Mouse (Mus musculus): Measurements from ENCODE around the gene Baz2b. TPM values are rescaled to one million over a fixed set of nuclear protein-coding genes. Genes with fewer than 3 reads are reported as not detected.

Baz2b gene
- polyA plus RNA-seq, 1 experiment from 2014 or later, result 105 TPM

DNA sequence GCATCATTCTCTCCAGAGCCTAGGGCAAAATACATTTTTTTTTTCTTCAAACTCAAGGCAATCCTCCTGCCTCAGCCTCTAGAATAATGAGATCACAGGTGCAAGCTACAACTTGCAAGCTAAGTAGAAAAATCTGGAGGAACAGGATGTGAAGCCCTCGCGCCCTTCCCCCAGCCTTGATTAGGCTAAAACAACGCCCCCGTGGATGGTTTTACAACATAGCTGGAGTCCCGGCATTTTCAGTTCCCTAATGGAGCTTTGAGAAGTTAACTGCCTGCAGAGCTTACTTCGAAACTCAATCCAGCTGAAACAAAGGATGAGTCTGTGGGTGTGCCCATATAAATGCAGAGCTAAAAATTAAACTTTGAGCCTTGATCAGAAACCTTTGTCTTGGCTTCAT is 319.9 kb downstream of the Baz2b start:
- Histone ChIP-seq H3K27ac (no peak overlapping the region), H3K9me3 (no peaks in the 10 kb centered on the region), H3K36me3 (peaks cover 7% of the 10 kb centered on the region; the same call in 1 of the 2 replicates), H3K4me1 (replicated peaks) (no peaks in the 10 kb centered on the region), H3K27me3 (no peaks in the 10 kb centered on the region), H3K9ac (no peak overlapping the region), H3K4me2 (no peak overlapping the region), H3K4me3 (no peak overlapping the region)
- ATAC-seq (ENCODE audit: low FRiP score), result no peak
- WGBS, result 85% methylated on average over 6 of the region's 6 CpGs

DNA sequence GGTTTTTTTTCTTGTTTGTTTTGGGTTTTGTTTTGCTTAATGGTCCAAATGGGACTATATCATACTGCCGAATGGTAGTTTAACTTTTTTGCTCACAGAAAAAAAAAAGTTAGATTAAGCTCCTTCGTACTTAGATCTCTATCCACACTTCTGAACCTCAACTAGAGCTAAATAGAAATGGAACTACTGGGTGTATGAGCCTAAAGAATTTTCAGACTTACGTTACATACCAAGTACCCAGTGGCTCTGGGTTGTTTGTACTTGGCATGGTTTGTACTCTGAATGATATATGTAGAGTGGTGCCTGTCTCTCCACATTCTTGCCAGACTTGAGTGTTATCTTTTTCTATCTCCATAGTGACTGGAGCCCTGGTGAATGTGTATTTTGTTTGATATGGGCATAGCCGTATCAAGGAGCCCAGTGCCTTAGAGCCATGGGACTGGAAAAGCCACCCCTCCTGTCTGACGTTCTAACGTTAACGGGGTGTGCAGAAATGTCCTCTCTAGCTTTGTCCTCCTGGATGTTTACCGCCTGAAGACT is 326.8 kb downstream of the Baz2b start:
- peak; percentile 43 for ATAC-seq (ENCODE audit: low FRiP score)
- H3K9ac ChIP-seq, result no peak overlapping the region

DNA sequence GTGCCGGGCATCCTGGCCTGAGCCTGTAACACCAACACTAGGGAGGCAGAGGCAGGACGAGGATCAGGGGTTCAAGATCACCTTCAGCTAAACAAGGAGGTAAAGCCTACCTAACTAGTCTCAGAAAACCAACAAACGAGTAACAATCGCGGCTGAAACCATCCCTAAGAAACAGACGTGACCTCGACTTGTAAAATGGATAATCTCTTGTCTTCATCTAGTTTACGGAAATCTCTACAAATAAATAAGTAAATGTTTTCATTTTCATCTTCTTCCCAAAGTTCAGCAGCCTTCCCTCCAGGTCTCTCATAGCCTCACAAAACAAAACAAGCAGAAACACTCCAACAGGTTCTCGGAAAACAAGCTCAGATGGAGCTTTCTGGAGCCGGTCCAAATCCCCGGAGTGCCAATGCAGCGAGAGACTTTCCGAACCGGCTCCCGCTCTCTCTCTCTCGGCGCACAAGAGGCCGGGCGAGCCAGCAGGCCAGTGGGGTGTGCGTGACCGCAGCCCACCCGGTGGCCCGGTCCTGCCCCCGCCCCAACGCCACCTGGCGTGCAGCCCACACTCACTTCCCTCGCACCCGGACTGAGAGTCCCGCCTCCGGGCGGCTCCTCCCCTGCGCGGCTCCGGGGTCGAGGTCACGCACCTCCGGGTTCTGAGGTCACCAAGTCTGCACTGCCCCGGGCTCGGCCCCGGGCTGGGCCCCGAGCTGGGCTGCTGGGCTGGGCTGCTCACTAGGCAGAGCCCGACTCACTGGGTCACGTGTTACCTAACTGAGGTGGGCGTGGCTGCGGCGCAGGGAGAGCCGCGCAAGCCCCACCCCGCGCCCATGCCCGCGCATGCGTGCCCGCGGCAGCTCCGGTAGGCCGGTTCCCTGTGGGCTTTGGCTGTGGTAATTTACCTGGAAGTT is 327.6 kb downstream of the Baz2b start, which contains the start of gene Wdsub1:
Gene Wdsub1 (minus strand): TSS at position 761 of the 911 bp plus-strand sequence.
- peaks cover 5% of the 10 kb centered on the region for H3K4me1 ChIP-seq (replicated peaks)
- no peaks in the 10 kb centered on the region for H3K36me3 ChIP-seq
- H3K9me3 ChIP-seq, result peaks cover 5% of the 10 kb centered on the region; the same call in 1 of the 2 replicates
- WGBS, result 5% methylated on average over 57 of the region's 57 CpGs
- H3K4me2 ChIP-seq, result peak within 1 kb of the TSS; percentile 86
- peak within 1 kb of the TSS; percentile 30; the same call in 1 of the 2 replicates for H3K27ac ChIP-seq
- H3K9ac ChIP-seq, result peak within 1 kb of the TSS; percentile 77
- H3K27me3 ChIP-seq, result no peaks in the 10 kb centered on the region
- peak; percentile 95 for ATAC-seq (ENCODE audit: low FRiP score)
- peak within 1 kb of the TSS; percentile 67 for H3K4me3 ChIP-seq

More for the DNA sequence above, 326.8 kb downstream of the Baz2b start:
- peak overlapping the region; percentile 86 for H3K4me2 ChIP-seq
- H3K36me3 ChIP-seq, result no peaks in the 10 kb centered on the region
- H3K9me3 ChIP-seq, result peaks cover 5% of the 10 kb centered on the region; the same call in 1 of the 2 replicates
- no peaks in the 10 kb centered on the region for H3K27me3 ChIP-seq
- H3K4me1 ChIP-seq (replicated peaks), result peaks cover 5% of the 10 kb centered on the region
- H3K4me3 ChIP-seq, result peak overlapping the region; percentile 67
- WGBS, result 70% methylated on average over 8 of the region's 8 CpGs
- H3K27ac ChIP-seq, result no peak overlapping the region

DNA sequence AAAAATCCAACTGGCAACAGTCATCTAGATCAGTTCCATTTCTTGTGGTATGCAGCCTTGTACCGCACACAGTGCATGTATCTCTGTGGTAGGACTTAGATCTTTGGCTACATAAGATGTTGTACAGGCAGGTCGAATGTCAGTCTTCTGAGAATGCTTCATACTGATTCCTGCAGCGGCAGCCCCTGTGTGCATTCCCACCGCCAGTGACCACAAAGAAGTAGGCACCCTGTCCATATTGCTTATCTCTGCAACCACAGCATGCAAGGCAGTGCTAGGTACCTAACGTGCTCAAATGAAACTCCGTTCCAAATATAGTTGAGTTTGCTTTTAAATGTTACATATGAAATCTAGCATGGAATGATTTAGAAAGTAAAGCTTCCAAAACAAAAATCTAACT is 328.2 kb downstream of the Baz2b start:
- Histone ChIP-seq H3K4me3 (peak overlapping the region; percentile 67), H3K9me3 (peaks cover 5% of the 10 kb centered on the region; the same call in 1 of the 2 replicates), H3K27me3 (no peaks in the 10 kb centered on the region), H3K4me2 (peak overlapping the region; percentile 86), H3K36me3 (no peaks in the 10 kb centered on the region), H3K27ac (no peak overlapping the region), H3K4me1 (replicated peaks) (peaks cover 5% of the 10 kb centered on the region), H3K9ac (0 out of 2 replicates have a peak overlapping the region, but pooled peaks have one; percentile 77)
- ATAC-seq (ENCODE audit: low FRiP score), result no peak
- 81% methylated on average over 6 of the region's 6 CpGs for WGBS

DNA sequence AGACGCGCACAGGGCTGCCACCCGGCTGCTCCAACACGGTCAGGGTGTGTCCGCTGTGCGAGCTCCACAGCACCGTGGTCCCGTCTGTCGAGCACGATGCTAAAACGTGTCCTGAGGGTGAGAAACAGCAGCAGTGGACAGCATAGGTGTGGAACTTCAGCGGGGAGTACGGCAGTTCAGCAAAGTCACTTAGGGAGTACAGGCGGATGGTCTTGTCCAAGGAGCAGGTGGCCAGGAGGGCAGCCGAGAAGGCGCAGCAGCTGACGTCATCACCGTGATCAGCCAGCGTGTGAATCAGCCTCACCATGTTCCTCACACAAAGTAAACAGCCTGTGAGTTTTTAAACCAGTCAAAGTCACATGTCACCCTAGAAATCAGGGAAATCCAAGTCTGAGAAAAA is 331.4 kb downstream of the Baz2b start:
- Histone ChIP-seq H3K36me3 (no peaks in the 10 kb centered on the region), H3K27ac (no peak overlapping the region), H3K27me3 (no peaks in the 10 kb centered on the region), H3K4me2 (no peak overlapping the region), H3K9me3 (peaks cover 5% of the 10 kb centered on the region; the same call in 1 of the 2 replicates), H3K9ac (no peak overlapping the region), H3K4me3 (no peak overlapping the region), H3K4me1 (replicated peaks) (peaks cover 5% of the 10 kb centered on the region)
- no peak for ATAC-seq (ENCODE audit: low FRiP score)
- WGBS, result 76% methylated on average over 19 of the region's 19 CpGs

DNA sequence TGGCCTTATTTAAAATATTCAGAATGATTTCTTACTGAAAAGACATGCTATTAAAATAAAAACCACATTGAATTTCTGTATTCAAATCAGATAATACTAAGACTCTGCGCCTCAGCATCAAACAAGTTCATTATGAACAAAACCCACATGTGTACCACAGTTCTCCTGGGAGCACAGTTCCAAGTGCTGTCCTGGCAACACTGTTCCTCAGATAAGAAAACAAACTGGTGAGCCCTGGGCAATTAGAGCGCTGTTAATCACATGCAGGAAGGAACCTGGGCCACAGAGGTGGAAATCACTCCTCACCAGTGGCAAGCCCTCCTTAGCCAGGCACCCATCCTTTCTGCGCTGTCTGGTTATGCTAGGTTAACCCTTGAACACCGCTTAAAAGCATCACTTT is 332.3 kb downstream of the Baz2b start:
- Histone ChIP-seq H3K9ac (no peak overlapping the region), H3K36me3 (peaks cover under 1% of the 10 kb centered on the region; the same call in 1 of the 2 replicates), H3K4me1 (replicated peaks) (peaks cover 5% of the 10 kb centered on the region), H3K4me3 (no peak overlapping the region), H3K4me2 (no peak overlapping the region), H3K27me3 (no peaks in the 10 kb centered on the region), H3K9me3 (peaks cover 5% of the 10 kb centered on the region; the same call in 1 of the 2 replicates), H3K27ac (no peak overlapping the region)
- no peak for ATAC-seq (ENCODE audit: low FRiP score)
- 83% methylated on average over 4 of the region's 4 CpGs for WGBS

DNA sequence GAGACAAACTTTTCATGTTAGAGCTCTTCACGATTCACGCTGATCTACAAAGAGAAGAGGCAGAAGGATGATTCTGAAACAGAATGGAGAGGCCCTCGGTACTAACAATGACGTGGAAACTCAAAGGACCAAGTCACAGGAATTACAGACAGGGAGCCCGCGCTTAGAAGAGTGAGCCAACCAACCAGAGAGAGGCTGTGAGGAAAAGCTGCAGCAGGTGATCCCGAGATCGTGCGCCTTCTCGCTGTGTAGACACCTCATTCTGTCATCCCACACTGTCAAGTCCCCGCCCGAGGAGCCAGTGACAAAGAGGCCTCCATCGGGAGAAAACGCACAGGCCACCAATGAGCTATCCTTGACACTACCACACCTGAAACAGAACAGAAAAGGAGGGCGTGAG is 333.2 kb downstream of the Baz2b start:
- Histone ChIP-seq H3K9me3 (peaks cover 5% of the 10 kb centered on the region; the same call in 1 of the 2 replicates), H3K4me1 (replicated peaks) (no peaks in the 10 kb centered on the region; the same call in 1 of the 2 replicates), H3K9ac (no peak overlapping the region), H3K4me2 (no peak overlapping the region), H3K27me3 (no peaks in the 10 kb centered on the region), H3K36me3 (peaks cover 8% of the 10 kb centered on the region), H3K27ac (no peak overlapping the region), H3K4me3 (no peak overlapping the region)
- WGBS, result 92% methylated on average over 15 of the region's 15 CpGs
- no peak for ATAC-seq (ENCODE audit: low FRiP score)

DNA sequence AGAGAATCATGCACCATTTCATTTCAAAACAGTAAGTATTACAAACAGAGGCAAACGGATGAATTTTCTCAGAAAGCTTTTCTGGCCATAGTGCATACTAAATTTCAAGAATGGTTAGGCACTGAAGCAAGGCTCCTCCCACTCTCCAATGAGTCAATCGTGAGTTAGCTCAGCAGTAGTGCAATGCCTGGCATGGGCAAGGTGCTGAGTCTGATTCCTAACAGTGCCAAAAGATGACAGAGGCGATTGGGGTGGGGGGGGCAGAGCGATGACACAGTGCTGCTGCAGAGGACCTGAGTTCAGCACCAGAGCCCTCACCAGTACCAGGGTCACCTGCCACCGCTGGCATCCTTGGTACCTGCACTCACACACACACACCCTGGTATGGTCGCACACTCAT is 339.1 kb downstream of the Baz2b start:
- no peaks in the 10 kb centered on the region for H3K4me1 ChIP-seq (replicated peaks)
- WGBS, result 91% methylated on average over 6 of the region's 6 CpGs
- no peak overlapping the region for H3K27ac ChIP-seq
- no peak for ATAC-seq (ENCODE audit: low FRiP score)
- no peak overlapping the region for H3K9ac ChIP-seq
- H3K4me3 ChIP-seq, result no peak overlapping the region
- H3K27me3 ChIP-seq, result no peaks in the 10 kb centered on the region
- H3K4me2 ChIP-seq, result no peak overlapping the region
- H3K9me3 ChIP-seq, result no peaks in the 10 kb centered on the region
- peaks cover 8% of the 10 kb centered on the region for H3K36me3 ChIP-seq

DNA sequence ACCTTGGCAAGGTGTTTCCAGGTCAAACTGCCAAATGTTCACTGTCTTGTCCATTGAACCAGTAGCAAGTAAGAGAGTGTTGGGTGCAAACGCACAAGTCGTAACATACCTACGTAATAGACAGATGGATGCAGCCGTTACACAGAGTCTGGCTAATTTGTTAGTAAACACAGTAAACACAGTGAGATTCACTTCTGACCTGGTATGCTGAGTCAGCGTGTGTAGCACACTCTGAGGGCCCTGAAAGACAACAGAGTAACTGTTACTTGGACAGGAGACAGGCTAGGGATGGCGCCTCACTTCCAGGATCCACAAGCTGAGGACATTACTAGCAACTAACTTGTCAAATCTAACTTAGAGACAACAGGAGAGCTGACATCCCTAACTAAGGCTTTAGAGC is 347.0 kb downstream of the Baz2b start:
- H3K9ac ChIP-seq, result no peak overlapping the region
- no peaks in the 10 kb centered on the region for H3K9me3 ChIP-seq
- no peaks in the 10 kb centered on the region for H3K27me3 ChIP-seq
- no peaks in the 10 kb centered on the region for H3K4me1 ChIP-seq (replicated peaks)
- no peak for ATAC-seq (ENCODE audit: low FRiP score)
- H3K4me2 ChIP-seq, result no peak overlapping the region
- no peak overlapping the region for H3K27ac ChIP-seq
- 92% methylated on average over 6 of the region's 6 CpGs for WGBS
- H3K4me3 ChIP-seq, result no peak overlapping the region
- H3K36me3 ChIP-seq, result no peaks in the 10 kb centered on the region

DNA sequence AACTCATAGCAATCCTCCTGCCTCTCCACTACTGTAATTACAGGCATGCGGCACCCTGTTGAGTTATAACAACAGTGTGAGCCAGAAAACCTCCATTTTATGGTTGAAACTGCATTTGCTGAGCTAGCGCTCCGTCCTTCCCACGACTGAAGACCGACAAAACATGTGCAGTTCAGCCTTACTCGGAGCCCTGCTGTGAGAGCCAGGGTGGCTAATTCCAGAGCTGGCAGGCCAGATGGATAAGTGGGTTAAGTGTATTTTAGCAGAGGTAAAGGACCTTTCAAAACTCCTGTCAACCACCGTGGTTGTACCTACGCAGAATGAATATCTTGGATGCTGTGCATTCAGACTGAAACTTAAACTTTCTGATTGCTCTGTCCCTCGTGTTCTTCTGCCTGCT is 355.3 kb downstream of the Baz2b start:
- Histone ChIP-seq H3K9me3 (no peaks in the 10 kb centered on the region), H3K4me1 (replicated peaks) (no peaks in the 10 kb centered on the region), H3K36me3 (0 out of 2 replicates have a peak, but pooled peaks cover 5% of the 10 kb centered on the region), H3K4me2 (no peak overlapping the region), H3K9ac (no peak overlapping the region), H3K27me3 (no peaks in the 10 kb centered on the region), H3K4me3 (no peak overlapping the region), H3K27ac (no peak overlapping the region)
- 70% methylated on average over 9 of the region's 9 CpGs for WGBS
- no peak for ATAC-seq (ENCODE audit: low FRiP score)

DNA sequence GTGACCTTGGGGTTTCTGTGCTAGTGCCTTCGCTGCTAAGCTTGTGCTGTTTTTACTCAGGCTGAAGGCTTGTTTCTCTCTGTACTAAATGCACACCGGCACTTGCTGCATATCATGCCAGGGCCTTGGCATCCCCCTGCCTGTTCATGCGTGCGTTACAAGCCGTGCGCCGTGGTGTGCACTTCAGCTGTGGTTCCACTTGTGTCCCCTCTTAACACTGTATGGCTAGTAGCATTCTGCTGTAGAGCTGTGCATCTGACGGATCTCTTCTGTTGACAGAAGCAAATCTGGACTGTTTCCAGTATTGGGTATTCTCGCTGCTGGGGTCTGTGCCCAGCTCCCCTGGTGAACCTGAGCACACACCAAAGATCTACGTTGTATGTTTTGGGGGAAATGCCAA is 356.1 kb downstream of the Baz2b start:
- Histone ChIP-seq H3K36me3 (0 out of 2 replicates have a peak, but pooled peaks cover 5% of the 10 kb centered on the region), H3K4me1 (replicated peaks) (no peaks in the 10 kb centered on the region), H3K4me2 (no peak overlapping the region), H3K27ac (no peak overlapping the region), H3K4me3 (no peak overlapping the region), H3K9me3 (no peaks in the 10 kb centered on the region), H3K9ac (no peak overlapping the region), H3K27me3 (no peaks in the 10 kb centered on the region)
- 85% methylated on average over 10 of the region's 10 CpGs for WGBS
- ATAC-seq (ENCODE audit: low FRiP score), result no peak

DNA sequence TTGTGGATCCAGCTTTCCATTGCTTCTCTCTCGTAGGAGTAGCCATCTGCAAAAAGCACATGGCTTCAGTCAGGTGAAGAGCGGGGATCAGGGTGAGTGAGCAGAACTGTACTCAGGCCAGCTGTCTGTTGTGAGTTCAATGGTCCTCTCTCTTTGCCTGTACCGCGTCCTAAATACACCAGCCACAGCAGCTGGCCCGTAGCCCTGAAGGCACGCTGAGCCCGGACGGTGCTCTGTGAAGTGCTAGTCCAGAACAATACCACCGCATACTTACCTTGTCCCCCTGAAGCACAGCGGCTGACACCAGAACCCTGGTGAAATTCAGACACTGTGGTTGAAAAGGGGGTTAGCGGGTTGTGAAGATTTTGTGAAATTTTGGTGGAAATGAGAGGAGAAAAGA is 356.7 kb downstream of the Baz2b start:
- Histone ChIP-seq H3K36me3 (0 out of 2 replicates have a peak, but pooled peaks cover 5% of the 10 kb centered on the region), H3K27ac (no peak overlapping the region), H3K4me3 (no peak overlapping the region), H3K4me1 (replicated peaks) (no peaks in the 10 kb centered on the region), H3K4me2 (no peak overlapping the region), H3K27me3 (no peaks in the 10 kb centered on the region), H3K9me3 (no peaks in the 10 kb centered on the region), H3K9ac (no peak overlapping the region)
- no peak for ATAC-seq (ENCODE audit: low FRiP score)
- 70% methylated on average over 11 of the region's 11 CpGs for WGBS

Data from hindbrain, embryonic 13.5 days (tissue).